Mouse (Mus musculus) spleen, embryonic (tissue): ENCODE data around the gene Dkk1.

ENCODE experiments used
- CTCF ChIA-PET: fragments of 350-600 bp; sonication (Branson Sonifier 250); formaldehyde crosslinking; loops from one replicate; lab custom pipeline; 2022; lab: Charles Lee

Dkk1 gene

GRCm38 (mm10) chr19:30549044-30549853 lies at the start of gene Dkk1:
Gene Dkk1 (minus strand): TSS chr19:30549665.
- CTCF ChIA-PET: no interaction called here

GRCm38 (mm10) chr19:30586366-30586765 lies 36.9 kb upstream of the Dkk1 start:
- CTCF ChIA-PET: no interaction called here

- CTCF ChIA-PET: no interaction called here
Measured at GRCm38 (mm10) chr19:30564516-30564915, 15.1 kb upstream of the Dkk1 start.

GRCm38 (mm10) chr19:30563876-30564275 lies 14.4 kb upstream of the Dkk1 start:
- CTCF ChIA-PET: no interaction called here

GRCm38 (mm10) chr19:30558024-30558423 lies 8.6 kb upstream of the Dkk1 start:
- CTCF ChIA-PET: no interaction called here

GRCm38 (mm10) chr19:30554467-30554881 lies 5.0 kb upstream of the Dkk1 start:
- CTCF ChIA-PET: no interaction called here

- CTCF ChIA-PET: no interaction called here
Measured at GRCm38 (mm10) chr19:30553740-30554139, 4.3 kb upstream of the Dkk1 start.

GRCm38 (mm10) chr19:30552260-30552659 lies 2.8 kb upstream of the Dkk1 start:
- CTCF ChIA-PET: no interaction called here

- CTCF ChIA-PET: no interaction called here
Measured at GRCm38 (mm10) chr19:30549854-30550647, 586 bp upstream of the Dkk1 start.

GRCm38 (mm10) chr19:30548411-30549043 lies 938 bp downstream of the Dkk1 start:
- CTCF ChIA-PET: no interaction called here

- CTCF ChIA-PET: interaction anchor here (0.6 kb wide), 1 partner anchor 1949 kb away, joined by 6 read pairs; no protein-coding TSS in a partner anchor
Measured at GRCm38 (mm10) chr19:30539365-30539941, 10.0 kb downstream of the Dkk1 start.

- CTCF ChIA-PET: no interaction called here
Measured at GRCm38 (mm10) chr19:30516771-30517170, 32.7 kb downstream of the Dkk1 start.

- CTCF ChIA-PET: no interaction called here
Measured at GRCm38 (mm10) chr19:30510481-30510880, 39.0 kb downstream of the Dkk1 start.

GRCm38 (mm10) chr19:30505497-30505896 lies 44.0 kb downstream of the Dkk1 start:
- CTCF ChIA-PET: no interaction called here
